Mouse (Mus musculus) neural tube, embryonic 11.5 days (tissue): ENCODE measurements around the gene Olfr1023. TPM values are rescaled to one million over a fixed set of nuclear protein-coding genes. Genes with fewer than 3 reads are reported as not detected.

ENCODE experiments used
- ATAC-seq: fragments of 200-750 bp; cut with Nextera tagmentation; 2 replicates; pipeline ENCODE4 v1.8.0; 2017; ENCODE audit warnings: moderate number of reproducible peaks, mild to moderate bottlenecking, moderate TSS enrichment, moderate library complexity; ENCODE audit not compliant: insufficient read depth, low FRiP score, low TSS enrichment
- DNase-seq: peaks from one replicate; pipeline ENCODE4 v3.0.0-alpha.2; 2015; ENCODE audit warnings: low spot score
- H3K27ac ChIP-seq: fragments of 300-500 bp; sonication (generic); 2 replicates; pipeline ENCODE4 v1.5.1; 2014; ENCODE audit warnings: low read depth, mild to moderate bottlenecking, low read length
- H3K27me3 ChIP-seq: fragments of 300-500 bp; sonication (generic); 2 replicates; pipeline ENCODE4 v1.6.1; 2014; ENCODE audit warnings: mild to moderate bottlenecking, low read length, mixed read lengths; ENCODE audit not compliant: control insufficient read depth, insufficient read depth
- H3K36me3 ChIP-seq: fragments of 300-500 bp; sonication (generic); 2 replicates; pipeline ENCODE4 v1.6.1; 2014; ENCODE audit warnings: mild to moderate bottlenecking, low read length, moderate library complexity, mixed read lengths; ENCODE audit not compliant: control insufficient read depth, insufficient read depth
- H3K4me1 ChIP-seq: fragments of 300-500 bp; sonication (generic); 2 replicates; pipeline ENCODE4 v1.6.1; 2014; ENCODE audit warnings: low read length, mixed read lengths; ENCODE audit not compliant: control insufficient read depth, insufficient read depth
- H3K4me2 ChIP-seq: fragments of 300-500 bp; sonication (generic); 2 replicates; pipeline ENCODE4 v1.6.1; 2014; ENCODE audit warnings: low read depth, mild to moderate bottlenecking, moderate library complexity
- H3K4me3 ChIP-seq: fragments of 300-500 bp; sonication (generic); 2 replicates; pipeline ENCODE4 v1.5.1; 2014; ENCODE audit warnings: low read depth, low read length
- H3K9ac ChIP-seq: fragments of 300-500 bp; sonication (generic); 2 replicates; pipeline ENCODE4 v1.6.1; 2014; ENCODE audit warnings: mild to moderate bottlenecking, low read length
- H3K9me3 ChIP-seq: fragments of 300-500 bp; sonication (generic); 2 replicates; pipeline ENCODE4 v1.6.1; 2016; ENCODE audit warnings: low read length; ENCODE audit not compliant: control insufficient read depth
- WGBS: fragments of 180-500 bp; shearing (Covaris S2); extraction: QIAGEN DNeasy Blood & Tissue Kit; methylation state at CpG from one replicate; pipeline ENCODE4 v1.1.7; 2014; 5-methylcytosine and 5-hydroxymethylcytosine counted together
- polyA plus RNA-seq: library from polyadenylated mRNA; unstranded; fragments of >200 nt; fragmentation: Nextera tagmentation; extraction: Ambion mirVana; gene quantifications from 2 replicates; pipeline ENCODE4 v1.2.1, GENCODE M21; 2014

Olfr1023 gene
- polyA plus RNA-seq, result not detected in 2 replicates

DNA sequence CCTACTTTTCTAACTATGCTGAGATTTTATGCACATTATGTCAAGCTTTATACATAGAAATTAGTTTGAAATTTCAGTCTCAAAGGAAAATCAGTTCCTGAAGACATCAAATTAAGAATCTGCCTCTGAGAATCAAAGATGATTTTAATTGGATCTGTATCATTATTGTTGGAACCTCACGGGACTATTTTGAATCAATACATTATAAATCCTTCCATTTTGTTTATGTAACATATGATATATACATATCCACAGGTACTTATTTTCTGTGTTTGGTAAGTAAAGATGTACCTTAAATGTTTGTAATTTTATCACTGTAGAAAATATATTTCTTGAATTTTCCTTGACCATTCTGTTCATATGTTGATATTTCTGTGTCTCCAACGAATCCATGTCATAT, at the start of gene Olfr1023:
Gene Olfr1023, plus strand, starts transcription at position 301 of the 400 bp plus-strand sequence.
- no peaks in the 10 kb centered on the region for H3K27me3 ChIP-seq
- 81% methylated on average over 2 of the region's 2 CpGs for WGBS

DNA sequence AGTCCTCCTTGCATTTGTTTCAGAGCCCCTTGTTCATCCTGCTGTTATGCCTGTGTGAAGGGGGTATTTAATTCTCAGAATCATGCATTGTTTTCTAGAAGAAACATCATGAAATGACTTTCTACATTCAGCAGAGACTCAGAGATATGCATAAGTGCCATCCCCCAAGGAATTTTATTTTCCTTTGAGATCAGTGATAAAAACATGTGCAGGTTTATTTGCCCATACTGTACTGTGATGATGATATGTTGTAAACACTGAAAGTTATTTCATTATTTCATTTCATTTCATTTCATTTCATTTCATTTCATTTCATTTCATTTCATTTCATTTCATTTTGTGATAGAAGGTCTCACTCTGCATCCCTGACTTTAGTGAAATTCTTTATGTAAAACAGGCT, 40.1 kb upstream of the Olfr1023 start, which contains the start of gene Olfr1019:
Gene Olfr1019, minus strand, starts transcription at position 101 of the 400 bp plus-strand sequence.
- H3K27ac ChIP-seq, result no peak within 1 kb of the TSS
- H3K27me3 ChIP-seq, result no peaks in the 10 kb centered on the region
- H3K36me3 ChIP-seq, result no peaks in the 10 kb centered on the region
- H3K4me3 ChIP-seq, result no peak within 1 kb of the TSS
- no peak within 1 kb of the TSS for H3K9ac ChIP-seq
- H3K4me2 ChIP-seq, result no peak within 1 kb of the TSS
- ATAC-seq (no peak), DNase-seq (no peak)
- no peaks in the 10 kb centered on the region for H3K4me1 ChIP-seq
- no peaks in the 10 kb centered on the region for H3K9me3 ChIP-seq

More for the DNA sequence above, at the start of gene Olfr1023:
- H3K27ac ChIP-seq, result no peak within 1 kb of the TSS
- ATAC-seq, result no peak
- H3K36me3 ChIP-seq, result no peaks in the 10 kb centered on the region
- H3K4me3 ChIP-seq, result no peak within 1 kb of the TSS
- no peak for DNase-seq
- no peaks in the 10 kb centered on the region for H3K9me3 ChIP-seq
- no peak within 1 kb of the TSS for H3K4me2 ChIP-seq
- H3K4me1 ChIP-seq, result no peaks in the 10 kb centered on the region
- no peak within 1 kb of the TSS for H3K9ac ChIP-seq

DNA sequence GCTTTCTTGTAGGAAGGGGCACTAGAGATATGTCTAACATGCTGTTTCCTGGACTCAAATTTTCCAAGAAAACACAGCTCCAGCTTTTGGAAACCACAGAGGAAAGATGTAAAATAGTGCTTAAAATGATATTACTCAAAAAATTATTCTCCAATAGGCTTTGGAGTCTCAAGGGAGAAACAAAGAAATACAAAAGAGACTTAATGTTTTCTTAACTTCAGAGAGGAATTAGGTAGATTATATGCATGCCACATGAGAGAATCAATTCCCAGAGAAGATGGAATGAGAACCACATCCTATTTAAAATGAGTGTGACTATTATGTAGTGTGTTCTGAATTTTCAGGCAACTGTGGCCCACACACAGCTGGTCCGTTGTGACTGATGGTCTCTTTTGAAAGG, 38.7 kb upstream of the Olfr1023 start, which contains the start of gene Olfr1020:
Gene Olfr1020, plus strand, starts transcription at position 301 of the 400 bp plus-strand sequence.
- Histone ChIP-seq H3K9me3 (no peaks in the 10 kb centered on the region), H3K36me3 (no peaks in the 10 kb centered on the region), H3K27me3 (no peaks in the 10 kb centered on the region), H3K4me2 (no peak within 1 kb of the TSS), H3K4me3 (no peak within 1 kb of the TSS), H3K4me1 (no peaks in the 10 kb centered on the region), H3K9ac (no peak within 1 kb of the TSS), H3K27ac (no peak within 1 kb of the TSS)
- ATAC-seq, result no peak
- DNase-seq, result no peak
- 84% methylated on average over 1 of the region's 1 CpGs for whole genome bisulfite sequencing

DNA sequence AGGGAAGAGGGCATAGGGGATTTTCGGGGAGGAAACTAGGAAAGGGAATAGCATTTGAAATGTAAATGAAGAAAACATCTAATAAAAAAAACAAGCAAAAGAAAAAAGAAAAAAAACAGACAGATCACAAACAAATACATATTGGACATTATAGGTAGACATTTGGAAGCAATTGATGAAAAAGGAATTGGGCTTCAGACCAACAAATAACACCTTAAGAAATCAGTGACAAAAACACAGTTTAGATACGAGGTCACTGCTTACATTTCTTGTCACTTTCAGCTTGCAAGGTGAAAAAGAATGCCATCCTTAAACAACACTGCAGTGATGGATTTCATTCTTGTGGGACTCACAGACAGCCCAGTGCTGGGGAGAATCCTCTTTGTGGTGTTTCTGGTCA, 17.1 kb upstream of the Olfr1023 start, which contains the start of gene Olfr1022:
Gene Olfr1022, plus strand, starts transcription at position 301 of the 400 bp plus-strand sequence.
- Histone ChIP-seq H3K4me1 (no peaks in the 10 kb centered on the region), H3K9ac (no peak within 1 kb of the TSS), H3K27ac (no peak within 1 kb of the TSS), H3K27me3 (no peaks in the 10 kb centered on the region), H3K4me2 (no peak within 1 kb of the TSS), H3K36me3 (no peaks in the 10 kb centered on the region), H3K9me3 (no peaks in the 10 kb centered on the region), H3K4me3 (no peak within 1 kb of the TSS)
- ATAC-seq (no peak), DNase-seq (no peak)
- 53% methylated on average over 2 of the region's 2 CpGs for WGBS

DNA sequence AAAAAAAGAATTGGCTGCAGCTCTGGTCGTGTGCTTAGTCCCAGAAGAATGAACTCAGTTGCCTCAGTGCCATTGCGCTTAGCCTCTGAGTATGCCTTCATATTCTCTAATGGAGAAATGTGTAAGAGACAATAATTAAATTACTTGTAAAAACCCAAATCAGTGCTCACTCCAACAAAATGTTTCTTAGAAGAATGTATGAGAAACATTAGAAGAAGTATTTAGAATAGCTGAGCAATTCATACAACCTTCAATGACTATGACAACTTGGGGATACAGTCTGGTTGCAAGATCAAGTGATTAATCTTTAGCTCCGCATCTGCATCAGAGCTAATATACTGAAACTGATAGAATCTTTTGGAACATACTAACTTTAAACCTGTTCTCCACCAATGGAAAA, 19.5 kb downstream of the Olfr1023 start, which contains the start of gene Olfr1024:
Gene Olfr1024, minus strand, starts transcription at position 101 of the 400 bp plus-strand sequence.
- H3K36me3 ChIP-seq, result no peaks in the 10 kb centered on the region
- ATAC-seq (no peak), DNase-seq (no peak)
- WGBS, result 84% methylated on average over 3 of the region's 3 CpGs
- no peaks in the 10 kb centered on the region for H3K27me3 ChIP-seq
- H3K9me3 ChIP-seq, result no peaks in the 10 kb centered on the region
- no peak within 1 kb of the TSS for H3K27ac ChIP-seq
- no peak within 1 kb of the TSS for H3K4me2 ChIP-seq
- H3K4me3 ChIP-seq, result no peak within 1 kb of the TSS
- no peak within 1 kb of the TSS for H3K9ac ChIP-seq
- H3K4me1 ChIP-seq, result no peaks in the 10 kb centered on the region

DNA sequence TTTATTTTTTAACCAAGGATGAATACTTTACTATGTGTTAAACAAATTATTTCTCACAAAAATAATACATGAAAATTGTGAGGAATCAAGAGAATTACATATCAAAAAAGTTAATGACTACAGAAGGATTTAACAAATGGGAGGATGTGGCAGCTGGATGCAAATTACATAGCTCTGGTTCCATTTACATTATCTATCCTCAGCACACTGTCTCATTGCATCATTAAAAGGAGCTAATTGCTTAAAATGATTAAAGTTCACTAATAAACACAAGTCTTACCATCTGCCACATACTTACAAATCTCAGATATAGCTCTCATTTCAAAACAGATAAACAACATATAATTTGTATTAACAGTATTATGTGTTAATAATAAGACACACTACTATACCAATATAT, 27.8 kb downstream of the Olfr1023 start:
- H3K4me1 ChIP-seq, result no peaks in the 10 kb centered on the region
- H3K36me3 ChIP-seq, result no peaks in the 10 kb centered on the region
- no peak overlapping the region for H3K9ac ChIP-seq
- H3K27me3 ChIP-seq, result no peaks in the 10 kb centered on the region
- H3K9me3 ChIP-seq, result no peaks in the 10 kb centered on the region
- H3K4me3 ChIP-seq, result no peak overlapping the region
- H3K4me2 ChIP-seq, result no peak overlapping the region
- ATAC-seq (no peak), DNase-seq (no peak)
- H3K27ac ChIP-seq, result no peak overlapping the region

DNA sequence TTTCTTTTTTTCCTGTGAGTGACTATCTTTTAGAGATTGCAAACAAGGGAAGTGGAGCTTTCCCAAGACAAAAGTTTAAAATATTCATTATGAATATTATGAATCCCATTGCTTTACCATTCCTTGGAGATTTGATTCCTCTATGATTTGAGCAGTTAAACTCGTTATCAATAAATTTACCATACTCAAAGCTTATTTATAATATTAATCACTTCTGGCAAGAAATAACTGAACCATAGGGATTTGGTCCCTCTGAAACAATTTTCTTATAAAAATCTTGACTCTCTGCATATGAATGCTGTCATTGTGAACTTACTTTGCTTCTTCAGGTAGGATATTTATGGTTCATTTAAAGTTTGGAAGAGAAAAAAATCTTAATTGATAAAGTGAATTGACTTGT, 29.5 kb downstream of the Olfr1023 start, which contains the start of gene Olfr1025-ps1:
Gene Olfr1025-ps1, plus strand, starts transcription at position 301 of the 400 bp plus-strand sequence.
- Histone ChIP-seq H3K27me3 (no peaks in the 10 kb centered on the region), H3K4me1 (no peaks in the 10 kb centered on the region), H3K4me2 (no peak within 1 kb of the TSS), H3K4me3 (no peak within 1 kb of the TSS), H3K36me3 (no peaks in the 10 kb centered on the region), H3K9me3 (no peaks in the 10 kb centered on the region), H3K27ac (no peak within 1 kb of the TSS), H3K9ac (no peak within 1 kb of the TSS)
- DNase-seq, result no peak
- 66% methylated on average over 1 of the region's 1 CpGs for WGBS
- ATAC-seq, result no peak

DNA sequence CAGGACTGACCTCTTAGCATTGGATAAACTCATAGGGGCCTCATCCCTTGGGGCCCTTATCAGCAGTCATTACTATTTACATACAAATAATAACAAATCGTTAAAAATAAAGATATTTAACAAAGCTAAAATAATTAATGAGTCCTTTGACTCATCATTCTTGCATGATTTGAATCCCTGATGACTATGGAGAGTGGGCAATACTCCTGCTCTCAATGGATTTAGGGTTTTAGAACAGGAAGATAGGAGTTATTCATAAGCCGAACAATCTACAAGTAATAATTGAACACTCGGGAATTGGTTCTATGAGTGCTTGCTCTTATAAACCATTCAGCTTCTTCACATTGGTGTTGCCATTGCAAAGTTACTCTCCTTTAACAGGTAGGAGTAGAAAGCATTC, 35.8 kb downstream of the Olfr1023 start, which contains the start of gene Olfr1026:
Gene Olfr1026, plus strand, starts transcription at position 301 of the 400 bp plus-strand sequence.
- Histone ChIP-seq H3K9ac (no peak within 1 kb of the TSS), H3K27ac (no peak within 1 kb of the TSS), H3K36me3 (no peaks in the 10 kb centered on the region), H3K4me3 (no peak within 1 kb of the TSS), H3K9me3 (no peaks in the 10 kb centered on the region), H3K4me2 (no peak within 1 kb of the TSS), H3K4me1 (no peaks in the 10 kb centered on the region), H3K27me3 (no peaks in the 10 kb centered on the region)
- ATAC-seq (no peak), DNase-seq (no peak)
- WGBS, result 91% methylated on average over 3 of the region's 3 CpGs
